Mouse (Mus musculus) gonadal fat pad, adult 2 months (tissue): ENCODE results near the gene Mast3. TPM values are rescaled to one million over a fixed set of nuclear protein-coding genes. Genes with fewer than 3 reads are reported as not detected.
"Not testable (repeated sequence)": the region's sequence is repeated elsewhere in the genome, so short reads cannot be mapped to it uniquely, and the experiment has no call there.

Source experiments
- DNase-seq: peaks from one replicate; pipeline ENCODE4 v3.0.0-alpha.2; 2012; ENCODE audit warnings: low read depth
- polyA plus RNA-seq: library from polyadenylated mRNA; depleted of rRNA; stranded (reverse); fragments of >200 nt; gene quantifications from 2 replicates; pipeline ENCODE4 v1.2.3, GENCODE M21; 2012

Mast3 gene
- polyA plus RNA-seq, 1 experiment, result 56.6 TPM

DNA sequence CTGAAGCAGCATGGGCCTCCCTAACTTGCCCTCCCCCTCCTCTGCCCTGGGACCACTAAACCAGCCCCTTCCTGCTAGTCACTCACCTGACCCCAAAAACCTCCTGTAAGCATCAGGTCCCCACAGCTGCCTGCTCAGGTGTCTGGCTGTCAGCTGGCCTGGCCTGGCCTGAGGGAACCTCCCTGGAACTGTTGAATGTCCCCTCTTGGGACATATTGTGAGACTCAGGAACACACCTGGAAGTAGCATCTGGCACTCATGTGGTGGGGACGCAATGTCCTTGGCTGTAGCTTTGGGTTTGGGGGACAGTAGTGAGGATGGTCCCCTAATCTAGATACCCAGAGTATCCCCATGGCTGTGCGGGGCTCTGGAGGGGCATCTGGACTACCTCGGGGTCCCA lies 29.2 kb upstream of the Mast3 start:
- DNase-seq, result no peak

DNA sequence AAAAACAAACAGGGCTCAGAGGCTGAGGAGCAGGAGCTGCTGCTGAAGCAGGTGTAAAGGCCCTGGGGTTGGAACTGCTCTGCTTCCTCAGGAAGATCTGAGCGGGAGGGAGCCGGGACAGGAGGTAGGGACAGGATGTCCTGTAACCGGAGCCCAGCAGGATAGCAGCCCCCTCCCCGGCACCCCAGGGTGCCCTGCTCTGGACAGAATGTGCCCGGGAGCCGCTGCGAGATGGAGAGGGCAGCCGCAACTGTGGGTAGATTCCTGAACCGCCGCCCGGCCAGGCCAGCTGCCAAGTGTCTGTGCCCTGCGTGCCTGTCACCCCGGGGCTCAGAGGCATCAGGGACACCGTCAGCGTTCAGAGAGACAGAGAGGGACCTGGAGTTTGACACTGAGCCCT lies 28.7 kb upstream of the Mast3 start:
- no peak for DNase-seq

DNA sequence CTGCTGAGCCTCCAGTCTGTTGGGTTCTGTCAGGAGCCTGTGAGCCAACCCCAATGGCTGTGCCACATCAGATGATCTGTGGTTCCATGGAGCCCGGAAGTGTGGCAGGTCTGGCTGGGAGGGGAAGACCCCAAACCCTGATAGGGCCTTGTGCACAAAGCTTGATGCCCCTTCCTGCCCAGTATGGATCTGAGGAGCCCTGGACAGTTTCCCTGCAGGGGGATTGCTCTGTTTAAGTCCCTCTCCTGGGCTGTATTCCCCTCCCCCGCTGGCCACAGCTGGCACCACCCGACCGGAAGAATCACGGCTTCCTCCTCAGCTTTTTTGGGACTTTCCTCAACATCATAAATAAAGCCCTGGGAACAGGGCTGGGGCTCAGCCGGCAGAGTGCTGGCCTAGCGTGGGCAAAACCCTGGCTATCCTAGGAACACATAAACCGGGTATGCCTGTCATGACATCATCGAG lies 28.2 kb upstream of the Mast3 start:
- DNase-seq, result no peak

DNA sequence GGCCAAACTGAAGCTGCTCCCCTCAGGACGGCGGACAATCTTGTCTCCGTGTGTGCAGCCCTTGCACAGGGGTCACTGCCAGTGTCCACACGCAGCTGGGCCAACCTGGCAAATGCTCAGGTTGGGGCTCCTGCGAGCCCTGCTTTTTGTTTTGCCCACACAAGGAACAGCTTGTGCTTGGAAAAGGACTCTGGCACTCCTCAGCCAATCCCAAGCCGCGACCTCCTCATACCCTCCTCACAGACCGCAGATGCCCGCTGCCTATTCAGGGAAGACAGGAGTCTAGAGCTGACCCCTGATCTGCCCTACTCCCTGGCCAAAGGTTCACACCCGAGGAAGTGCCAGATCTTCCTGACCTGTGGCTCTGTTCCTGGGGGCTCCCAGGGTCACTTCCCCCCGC lies 27.5 kb upstream of the Mast3 start:
- DNase-seq, result no peak

DNA sequence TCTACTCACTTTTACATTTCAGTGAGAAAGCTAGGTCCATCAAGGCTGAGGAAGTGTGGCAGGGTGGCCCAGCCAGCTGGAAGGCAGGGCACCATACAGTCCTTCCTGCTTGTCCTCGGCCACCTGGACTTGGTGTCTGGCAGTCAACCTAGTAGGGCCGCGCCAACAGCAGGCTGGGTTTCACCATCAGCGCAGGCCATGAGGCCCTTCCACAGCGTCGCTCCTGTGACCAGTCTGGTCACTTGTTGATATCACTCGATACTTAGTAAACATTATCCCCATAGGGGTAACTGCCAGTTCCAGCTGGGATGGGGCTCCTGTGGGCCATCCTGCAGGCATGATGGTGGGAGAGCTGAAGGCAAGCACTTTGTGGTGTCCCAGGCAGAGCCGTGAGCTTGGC lies 26.7 kb upstream of the Mast3 start:
- no peak for DNase-seq

DNA sequence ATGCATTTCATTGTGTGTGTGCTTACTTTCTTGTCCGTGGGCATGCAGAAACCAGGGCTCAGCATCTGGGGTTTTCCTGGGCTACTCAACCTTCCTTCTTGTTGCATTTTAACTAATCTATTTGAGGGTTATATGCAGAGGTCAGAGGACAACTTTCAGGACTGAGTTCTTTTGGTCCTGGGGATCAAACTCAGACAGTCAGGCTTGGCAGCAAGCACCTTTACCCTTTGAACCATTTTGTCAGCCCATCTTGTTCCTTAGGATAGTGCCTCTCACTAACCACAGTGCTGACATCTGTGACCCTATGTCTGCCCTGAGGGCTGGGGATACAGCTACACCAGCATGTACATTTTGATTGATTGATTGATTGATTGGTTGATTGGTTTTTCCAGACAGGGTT lies 22.9 kb upstream of the Mast3 start:
- DNase-seq, result no peak

DNA sequence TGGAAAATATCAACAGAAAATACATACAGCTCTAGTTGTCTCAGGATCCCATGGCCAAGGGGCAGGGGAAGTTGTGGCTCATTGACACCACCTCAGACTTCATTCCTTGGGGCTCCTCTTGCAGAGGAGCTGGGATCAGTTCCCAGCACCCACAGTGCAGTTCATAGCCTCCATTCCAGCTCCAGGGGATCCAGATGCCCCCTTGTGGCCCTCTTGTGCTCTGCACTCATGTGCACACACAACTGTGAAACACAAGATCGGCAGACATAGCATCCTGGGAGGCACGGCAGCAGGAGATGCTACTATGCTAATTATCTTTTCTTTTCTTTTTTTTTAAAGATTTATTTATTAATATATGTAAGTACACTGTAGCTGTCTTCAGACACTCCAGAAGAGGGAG lies 22.2 kb upstream of the Mast3 start:
- DNase-seq, result no peak

DNA sequence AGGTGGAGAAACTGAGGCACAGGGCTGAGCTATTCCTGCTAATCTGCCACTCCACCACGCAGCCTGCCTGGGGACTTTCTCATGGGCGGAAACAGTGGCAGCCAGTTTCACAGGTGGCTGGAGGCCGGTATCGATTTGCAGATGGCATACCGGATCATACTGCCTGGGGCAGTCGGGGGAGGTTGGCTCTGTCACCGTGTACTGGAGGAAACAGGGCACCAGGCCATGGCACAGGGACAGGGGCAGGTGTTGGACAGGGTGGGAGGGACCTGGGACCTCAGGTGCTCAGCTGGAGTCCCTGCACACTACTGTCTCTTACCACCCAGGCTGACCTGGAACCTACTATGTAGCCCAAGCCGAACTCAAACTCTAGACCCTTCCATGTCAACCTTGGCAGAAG lies 21.0 kb upstream of the Mast3 start:
- DNase-seq, result no peak

DNA sequence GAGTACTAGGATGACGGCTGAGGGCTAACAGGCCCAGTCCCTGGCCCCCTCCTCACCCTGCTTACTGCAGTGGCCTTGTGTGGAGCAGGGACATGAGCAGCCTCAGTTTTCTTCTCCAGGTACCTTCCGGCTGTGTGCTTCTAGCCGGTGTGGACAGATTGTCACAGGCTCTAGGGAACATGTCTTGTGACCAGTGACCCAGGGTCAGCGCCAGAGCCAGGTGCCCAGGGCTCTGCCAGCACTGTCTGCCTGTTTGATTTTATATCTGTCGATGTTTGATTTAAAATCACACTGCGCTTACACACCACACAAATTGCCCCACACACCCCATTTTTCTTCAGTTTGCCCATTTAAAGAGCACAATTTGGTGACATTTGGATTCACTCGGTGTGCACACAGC lies 18.9 kb upstream of the Mast3 start:
- DNase-seq, result no peak

DNA sequence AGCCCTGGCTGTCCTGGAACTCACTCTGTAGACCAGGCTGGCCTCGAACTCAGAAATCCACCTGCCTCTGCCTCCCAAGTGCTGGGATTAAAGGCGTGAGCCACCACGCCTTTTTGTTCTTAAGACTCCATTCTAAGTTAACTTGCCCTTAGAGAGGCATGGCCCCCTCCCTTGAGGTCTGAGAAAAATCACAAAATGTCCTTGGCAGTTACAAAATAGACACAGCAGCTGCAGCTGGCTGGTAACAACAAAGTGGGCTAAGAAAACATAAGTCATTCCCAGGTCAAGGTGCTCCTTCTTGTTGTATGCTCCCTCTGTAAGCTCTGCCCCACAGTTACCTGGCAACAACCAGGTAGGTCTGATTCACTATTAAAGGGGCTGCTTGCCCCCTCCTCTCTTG lies 17.7 kb upstream of the Mast3 start:
- DNase-seq, result not testable (repeated sequence)

DNA sequence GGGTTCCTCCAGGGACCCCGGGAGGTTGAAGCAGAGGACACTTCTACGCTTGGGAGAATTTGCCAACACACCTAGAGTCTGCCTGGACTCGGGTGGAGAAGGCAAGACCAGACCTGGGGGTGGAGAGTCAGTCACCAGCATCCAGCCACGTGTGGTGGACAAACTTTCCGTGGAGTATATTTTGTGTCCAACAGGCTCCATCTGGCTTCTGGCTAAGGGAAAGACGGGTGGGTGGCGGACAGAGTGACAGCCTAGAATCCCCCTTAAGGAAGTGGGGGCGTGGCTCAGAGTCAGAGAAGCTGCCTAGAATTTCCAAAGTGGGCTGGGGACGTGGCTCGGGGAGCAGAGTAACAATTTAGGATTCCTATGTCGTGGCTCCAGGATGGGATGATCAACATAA lies 17.1 kb upstream of the Mast3 start:
- no peak for DNase-seq

DNA sequence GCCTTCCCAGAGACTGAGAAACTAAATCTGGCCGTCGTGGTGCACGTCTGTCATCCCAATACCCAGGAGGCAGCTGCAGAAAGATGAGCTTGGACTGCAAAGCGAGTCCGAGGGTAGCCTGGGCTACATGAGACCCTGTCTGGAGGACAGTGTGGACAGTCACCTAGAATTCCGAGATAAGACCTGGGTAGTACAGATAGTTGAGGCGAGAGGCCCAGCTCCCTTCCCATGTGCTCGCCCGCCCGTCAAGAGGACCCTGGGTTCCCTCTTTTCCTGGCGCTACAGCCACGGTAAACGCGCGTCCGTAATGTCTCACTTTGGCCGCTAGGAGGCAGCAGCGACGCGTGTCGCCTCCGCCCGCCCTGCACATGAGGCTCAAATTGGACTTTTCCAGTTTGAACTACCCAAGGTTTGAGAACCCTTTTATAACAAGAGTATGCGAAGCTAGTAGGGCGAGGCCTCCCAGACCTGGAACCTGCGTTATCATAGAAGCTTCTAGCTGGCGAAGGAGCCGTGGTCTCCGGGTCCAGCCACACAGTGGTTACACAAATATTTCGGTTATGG lies 16.6 kb upstream of the Mast3 start:
- DNase-seq, result no peak

DNA sequence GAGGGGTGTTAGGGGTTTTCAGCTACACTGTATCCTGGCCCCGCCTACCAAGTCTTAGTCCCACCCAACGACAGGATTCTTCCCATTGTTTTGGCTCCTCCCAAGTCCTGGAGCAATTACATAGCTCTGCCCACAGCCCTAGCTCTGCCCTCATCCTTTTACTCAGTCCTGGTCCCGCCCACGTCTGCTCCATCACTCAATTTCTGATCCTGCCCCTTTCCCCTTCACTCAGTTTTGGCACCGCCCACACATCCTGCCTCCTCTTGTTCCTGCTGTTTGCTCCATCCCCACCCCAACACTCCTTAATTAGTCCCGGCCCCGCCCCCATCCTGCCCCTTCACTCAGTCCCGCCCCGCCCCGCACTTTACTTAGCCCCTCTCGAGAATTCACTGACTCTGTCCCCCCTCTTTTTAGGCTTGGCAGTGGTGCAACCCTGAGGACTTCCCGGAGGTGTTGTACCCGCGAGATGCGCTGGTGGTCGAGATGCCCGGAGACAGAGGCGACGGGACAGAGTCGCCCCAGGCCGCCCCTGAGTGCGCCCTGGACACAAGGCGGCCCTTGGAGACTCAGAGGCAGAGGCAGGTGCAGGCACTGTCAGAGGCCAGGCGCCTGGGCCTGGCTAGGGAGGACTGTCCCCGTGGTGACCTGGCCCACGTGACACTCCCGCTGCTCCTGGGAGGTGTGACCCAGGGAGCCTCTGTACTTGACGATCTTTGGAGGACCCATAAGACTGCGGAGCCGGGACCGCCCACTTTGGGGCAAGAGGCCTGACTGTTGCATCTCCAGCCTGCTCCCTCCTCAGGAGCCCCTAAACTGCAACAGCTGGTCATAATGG lies 15.5 kb upstream of the Mast3 start:
- DNase-seq, result peak; percentile 60

DNA sequence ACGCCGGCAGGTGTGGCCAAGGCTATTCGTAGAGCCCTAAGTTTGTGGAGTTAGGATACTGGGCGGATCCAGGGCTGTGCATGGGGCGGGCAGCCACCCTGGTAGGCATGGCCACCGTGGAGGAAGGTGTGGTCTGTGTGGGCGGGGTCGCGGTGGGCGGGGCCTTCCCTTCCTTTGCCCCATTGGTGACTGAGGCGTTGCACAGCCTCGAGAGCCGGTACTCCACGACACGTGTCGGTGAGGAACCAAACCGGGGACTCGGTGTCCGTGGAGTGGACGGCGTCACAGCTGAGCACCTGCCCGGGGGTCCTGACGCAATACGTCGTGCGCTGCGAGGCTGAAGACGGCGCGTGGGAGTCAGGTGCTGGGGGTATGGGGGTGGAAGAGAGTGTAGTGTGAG lies 11.8 kb upstream of the Mast3 start:
- no peak for DNase-seq

DNA sequence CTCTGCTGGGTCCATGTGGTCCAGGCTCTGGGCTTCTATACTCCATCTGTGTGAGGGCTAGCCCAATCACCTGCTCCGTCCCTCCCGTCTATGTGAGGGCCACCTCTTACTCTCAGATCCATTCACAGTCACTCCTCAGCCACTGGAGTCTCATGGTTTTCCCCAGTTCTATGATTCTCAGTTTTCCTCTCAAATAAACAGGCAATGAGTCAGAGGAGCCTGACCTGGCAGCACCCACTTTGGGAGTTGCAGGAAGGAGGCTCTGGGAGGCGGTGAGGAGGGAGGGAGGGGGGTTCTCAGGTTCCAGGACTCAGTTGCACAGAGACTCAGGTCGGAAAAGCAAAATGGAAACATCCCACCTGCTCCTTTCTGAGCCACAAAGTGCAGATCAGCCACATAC lies 8.0 kb upstream of the Mast3 start:
- DNase-seq, result no peak

DNA sequence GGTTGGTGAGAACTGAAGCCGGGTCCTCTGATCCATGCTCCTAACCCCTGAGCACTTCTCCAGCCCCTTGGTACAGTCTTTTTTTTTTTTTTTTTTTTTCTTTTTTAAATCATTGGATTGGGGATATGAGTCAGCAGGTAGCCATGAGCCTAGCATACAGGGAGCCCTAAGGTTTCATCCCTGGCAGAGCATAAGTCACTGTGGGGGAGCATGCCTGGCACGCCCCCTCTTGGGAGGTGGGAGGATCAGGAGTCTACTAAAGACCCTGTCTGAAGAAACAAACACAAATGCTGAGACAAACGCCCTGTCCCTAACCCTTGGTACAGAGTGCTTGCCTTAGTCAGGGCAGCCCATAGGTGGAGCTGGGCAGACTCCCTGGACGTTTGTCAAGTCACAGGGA lies 7.2 kb upstream of the Mast3 start:
- DNase-seq, result no peak

DNA sequence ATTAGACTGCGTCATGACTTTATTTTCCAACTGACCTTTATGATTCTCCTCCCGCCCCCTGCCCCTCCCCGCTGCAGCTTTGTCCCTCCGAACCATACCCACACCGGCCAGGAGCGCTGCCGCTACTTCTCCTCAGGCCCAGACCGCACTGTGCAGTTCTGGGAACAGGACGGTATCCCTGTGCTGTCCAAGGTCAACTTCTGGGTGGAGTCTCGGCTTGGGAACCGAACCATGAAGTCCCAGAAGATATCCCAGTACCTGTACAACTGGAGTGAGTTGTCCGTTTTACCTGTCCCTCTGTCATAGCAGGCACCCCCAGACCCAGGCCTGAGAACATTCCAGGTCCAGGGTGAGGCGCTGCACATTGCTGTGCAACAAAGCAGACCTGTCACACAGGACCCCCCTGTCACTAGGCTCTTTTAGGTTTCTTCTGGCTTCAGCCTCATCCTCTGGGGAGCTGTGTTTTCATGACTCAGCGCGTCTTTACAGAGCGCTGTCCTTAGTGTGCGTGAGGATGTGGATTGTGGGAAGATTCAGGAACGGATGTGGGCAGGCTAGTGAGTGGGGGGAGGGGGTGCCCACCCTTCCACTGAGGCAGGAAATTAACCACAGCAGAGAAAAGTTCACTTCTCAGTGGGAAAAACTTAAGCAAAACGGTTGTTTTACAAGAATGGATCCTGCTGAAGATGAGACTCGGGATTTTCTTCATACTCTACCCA lies 6.3 kb upstream of the Mast3 start:
- no peak for DNase-seq

DNA sequence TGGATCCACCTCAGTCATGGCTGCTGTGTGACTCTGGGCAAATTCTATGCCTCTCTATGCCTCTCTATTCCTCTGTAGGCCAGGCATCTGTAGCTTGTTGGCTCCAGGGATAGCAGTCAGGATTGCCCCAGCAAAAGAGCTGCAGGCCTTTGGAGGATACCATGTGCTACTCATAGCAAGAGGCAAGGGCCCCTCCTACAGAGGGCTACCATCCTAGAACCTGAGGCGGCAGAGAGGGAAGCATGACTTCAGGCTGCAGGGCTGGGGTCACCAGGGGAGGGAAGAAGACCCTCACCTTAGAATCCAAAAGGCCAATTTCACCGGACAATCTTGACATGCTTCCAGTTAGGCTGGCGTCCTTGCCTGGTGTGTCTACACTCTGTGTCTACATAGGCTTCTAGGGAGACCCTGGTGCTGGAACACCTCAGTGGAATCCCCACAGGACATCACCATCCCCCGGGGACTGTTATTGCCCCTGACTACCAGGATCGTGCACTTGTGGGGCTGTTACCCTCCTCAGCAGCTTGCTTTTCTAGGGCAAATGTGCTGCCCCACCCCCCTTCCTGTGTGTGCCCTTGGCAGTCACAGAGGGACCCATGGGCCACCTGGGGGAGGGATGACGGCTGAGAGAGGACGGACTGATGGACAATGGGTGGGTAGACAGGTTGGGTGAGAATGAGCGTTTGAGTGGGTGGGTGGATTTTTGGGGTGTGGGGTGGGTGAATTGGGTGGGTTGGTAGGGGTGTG lies 4.3 kb upstream of the Mast3 start:
- DNase-seq, result no peak

DNA sequence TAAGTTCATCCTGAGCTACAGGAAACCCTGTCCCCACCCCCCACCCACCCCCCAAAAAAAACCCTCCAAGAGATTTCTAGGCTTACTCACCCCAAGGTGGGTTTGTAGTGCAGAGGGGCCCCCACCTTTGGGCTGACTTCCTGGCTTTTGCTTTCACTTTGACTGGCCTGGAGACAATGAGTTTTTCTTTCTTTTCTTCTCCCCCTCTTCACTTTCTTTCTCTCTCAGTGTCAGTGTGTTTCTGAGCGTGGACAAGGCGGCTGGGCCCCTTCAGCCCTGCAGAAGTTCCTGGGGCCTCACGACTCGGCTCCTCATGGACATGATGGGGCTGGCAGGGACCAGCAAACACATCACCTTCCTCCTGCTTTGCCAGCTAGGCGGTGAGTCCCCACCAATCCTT lies 3.4 kb upstream of the Mast3 start, which contains the start of gene Il12rb1:
Gene Il12rb1 (plus strand): TSS at position 211 of the 400 bp plus-strand sequence.
- DNase-seq, result no peak

DNA sequence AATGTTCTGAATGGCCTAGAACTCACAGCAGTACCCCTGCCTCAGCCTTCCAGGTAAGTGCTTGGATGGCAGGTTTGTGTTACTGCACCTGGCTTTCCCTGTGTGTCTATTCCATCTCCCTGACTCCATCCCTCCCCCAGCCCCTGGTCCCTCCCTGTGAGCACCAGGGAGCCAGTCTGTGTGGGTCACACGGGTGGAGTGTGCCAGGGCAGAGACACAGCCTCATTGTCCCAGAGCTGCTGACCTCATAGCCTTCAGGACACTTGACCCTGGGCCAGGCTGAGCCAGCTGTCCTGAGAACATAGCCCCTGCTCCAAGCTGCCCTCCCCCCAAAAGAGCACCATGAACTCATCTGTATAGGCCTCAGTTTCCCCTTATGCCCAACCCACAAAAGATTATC lies 2.5 kb upstream of the Mast3 start:
- no peak for DNase-seq

DNA sequence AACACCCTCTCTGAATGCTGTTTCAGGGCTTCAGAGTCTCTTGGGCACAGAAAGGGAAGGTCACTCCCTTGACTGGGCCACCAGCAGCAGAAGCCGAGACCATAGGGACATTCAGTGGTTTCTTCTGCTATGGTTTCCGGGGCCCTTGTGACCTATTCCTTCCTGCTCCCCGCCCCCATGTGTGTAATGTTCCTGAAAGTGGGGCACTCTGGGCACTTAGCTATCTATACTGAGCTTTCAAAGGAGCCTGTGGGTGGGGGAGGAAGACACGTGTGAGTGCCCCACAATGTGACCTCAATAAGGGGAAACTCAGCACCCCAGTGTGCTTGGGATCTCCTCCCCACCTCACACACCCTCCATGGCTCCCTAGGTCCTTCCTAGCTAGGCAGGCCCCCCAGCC lies 1.7 kb upstream of the Mast3 start:
- no peak for DNase-seq

DNA sequence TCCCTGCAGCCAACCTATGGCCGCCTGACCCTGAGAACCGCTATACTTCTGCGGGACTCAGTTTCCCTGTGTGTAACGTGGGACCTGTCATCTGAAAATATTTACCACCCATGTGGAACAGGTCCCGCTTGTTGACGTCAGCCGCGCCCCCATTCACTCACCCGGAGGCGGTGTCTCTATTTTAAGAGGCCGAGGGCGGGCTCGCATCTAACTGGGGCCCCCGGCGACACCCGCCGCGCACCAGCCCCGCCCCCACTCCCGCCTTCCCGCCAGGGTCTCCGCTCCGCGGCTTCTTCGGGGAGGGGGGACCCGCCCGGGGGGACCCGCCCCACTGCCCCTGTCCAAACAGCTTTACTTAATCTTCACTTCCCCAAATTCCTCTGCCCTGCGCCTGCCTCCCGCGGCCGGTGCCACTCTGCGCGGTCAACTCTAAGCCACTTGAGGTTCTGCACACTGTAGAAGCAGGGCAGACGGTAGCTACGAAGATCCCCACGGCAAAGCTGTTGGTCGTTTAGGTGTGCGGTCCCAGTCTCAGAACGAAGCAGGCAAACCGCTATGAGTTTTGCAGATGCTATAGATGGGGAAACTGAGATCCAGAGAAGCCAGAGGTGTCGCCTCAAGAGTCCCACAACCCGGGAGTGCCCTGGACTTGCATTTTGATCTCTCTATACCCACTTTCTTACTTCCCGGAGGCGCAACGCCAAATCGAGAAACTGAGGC lies 933 bp downstream of the Mast3 start:
- no peak for DNase-seq
